ENCODE assay signal across 19 mouse cellular contexts in the genomic region with DNA sequence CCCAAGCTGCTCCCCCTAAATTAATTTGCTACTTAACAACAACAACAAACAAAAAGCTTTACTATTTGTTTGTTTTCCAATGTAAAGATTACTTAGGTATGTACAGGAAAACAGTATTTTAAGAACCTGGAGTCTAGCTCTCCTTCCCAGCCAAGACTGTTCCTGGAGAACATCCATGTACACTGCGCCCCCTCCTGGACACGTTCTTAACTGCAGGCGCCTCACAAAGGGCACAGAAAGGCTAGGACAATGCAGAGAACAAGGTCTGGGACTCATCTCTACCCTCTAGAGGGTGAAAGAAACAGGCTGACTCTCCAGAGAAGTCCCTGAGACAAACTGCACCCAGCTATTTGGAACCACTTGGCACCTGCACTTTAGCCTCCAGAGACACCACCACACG. TPM values are rescaled to one million over a fixed set of nuclear protein-coding genes. Genes with fewer than 3 reads are reported as not detected.
DNase-seq lines count a peak whose midpoint lies in the region; ATAC-seq and TF ChIP-seq lines count a peak whose summit lies in the region.
"Not testable (repeated sequence)": the region's sequence is repeated elsewhere in the genome, so short reads cannot be mapped to it uniquely, and the experiment has no call there.
"Had no signal": no experiment of that assay in that cellular context is flagged by ENCODE, and none has a peak within 500 bp of the region (broad histone marks: within the 10 kb centered on the region; RNA-seq: fewer than 3 reads in every experiment).

No protein-coding gene starts in this region.

- H3K9ac ChIP-seq in lung, postnatal 0 days (replicated peaks; ENCODE audit: low read depth); stomach, postnatal 0 days (ENCODE audit: low read length): not testable (repeated sequence)

- not testable (repeated sequence) for TF ChIP-seq EP300 in lung, postnatal 0 days (IDR thresholded peaks at IDR 0.05); stomach, postnatal 0 days (optimal IDR thresholded peaks at IDR 0.05)

- intact Hi-C loops in left cerebral cortex, adult 2 months (cut with DNase I) = not testable (repeated sequence)

- H3K36me3 ChIP-seq in E14TG2a.4 (ENCODE audit: insufficient read depth, low read length); lung, postnatal 0 days (ENCODE audit: insufficient read depth, low read length); stomach, postnatal 0 days (ENCODE audit: control insufficient read depth, insufficient read depth, low read length): not testable (repeated sequence)

- H3K4me2 ChIP-seq in lung, postnatal 0 days (replicated peaks; ENCODE audit: low read depth, low read length); stomach, postnatal 0 days (replicated peaks; ENCODE audit: low read depth): not testable (repeated sequence)

- H3K4me3 ChIP-seq in E14TG2a.4 (replicated peaks; ENCODE audit: low read length); left cerebral cortex, adult 2 months; lung, postnatal 0 days (ENCODE audit: low read depth, low read length); stomach, postnatal 0 days (ENCODE audit: low read depth, low read length): not testable (repeated sequence)

- not testable (repeated sequence) for H3K27me3 ChIP-seq in E14TG2a.4 (ENCODE audit: insufficient read depth, low read length); lung, postnatal 0 days (replicated peaks; ENCODE audit: insufficient read depth, low read length); stomach, postnatal 0 days (ENCODE audit: control insufficient read depth, insufficient read depth, low read length)

- not testable (repeated sequence) for ATAC-seq in lung, postnatal 0 days; stomach, postnatal 0 days (ENCODE audit: low FRiP score, low TSS enrichment)

- TF ChIP-seq CTCF in E14TG2a.4 (conservative IDR thresholded peaks at IDR 0.05; ENCODE audit: low read length) = 0 out of 2 replicates have a peak, but pooled peaks have one; percentile 12
- TF ChIP-seq CTCF in left cerebral cortex, adult 2 months (IDR thresholded peaks at IDR 0.05) = peak; percentile 31
- peak; percentile 29; the same call in 1 of the 2 replicates for TF ChIP-seq CTCF in lung, postnatal 0 days (IDR thresholded peaks at IDR 0.05)
- peak; percentile 50 for TF ChIP-seq CTCF in stomach, postnatal 0 days (IDR thresholded peaks at IDR 0.05; ENCODE audit: low read depth)

- peak; percentile 20 for DNase-seq in ZHBTc4 (ENCODE audit: low read depth, low spot score)
- DNase-seq in embryo, embryonic 10 days (ENCODE audit: low spot score) = peak; percentile 5
- DNase-seq in induced T-regulatory cell, adult 2 months (ENCODE audit: low read depth) = peak; percentile 2
- not testable (repeated sequence) for DNase-seq in left cerebral cortex, adult 2 months (ENCODE audit: extremely low spot score in 1 of 2, low spot score in 2 of 2); lung, postnatal 0 days (ENCODE audit: low spot score)
- peak; percentile 15 for DNase-seq in stomach, postnatal 0 days (ENCODE audit: low spot score)

- H3K9me3 ChIP-seq in E14TG2a.4 (ENCODE audit: low read length) = peaks cover 12% of the 10 kb centered on the region; the same call in 1 of the 2 replicates
- H3K9me3 ChIP-seq in lung, postnatal 0 days (ENCODE audit: low read length); stomach, postnatal 0 days (ENCODE audit: control insufficient read depth, low read length): not testable (repeated sequence)

- WGBS in lung, postnatal 0 days = 39% methylated on average over 4 of the region's 4 CpGs
- WGBS in stomach, postnatal 0 days = 37% methylated on average over 4 of the region's 4 CpGs

- H3K27ac ChIP-seq in left cerebral cortex, adult 2 months; lung, postnatal 0 days (ENCODE audit: low read length); stomach, postnatal 0 days (replicated peaks): not testable (repeated sequence)

- H3K4me1 ChIP-seq in E14TG2a.4 (replicated peaks; ENCODE audit: low read depth, low read length); lung, postnatal 0 days (ENCODE audit: insufficient read depth, low read depth, low read length); stomach, postnatal 0 days (replicated peaks; ENCODE audit: control insufficient read depth, insufficient read depth): not testable (repeated sequence)

RNA-seq across cellular contexts. Expression of gene Fthl17b, which starts 1.8 kb away (rescaled TPM):
- not detected for total RNA-seq in left cerebral cortex, adult 2 months (2021)
- polyA plus RNA-seq in lung, postnatal 0 days (2015; fragmentation: Nextera tagmentation; extraction: Ambion mirVana) = not detected in 2 replicates
- polyA plus RNA-seq in stomach, postnatal 0 days (2015; fragmentation: Nextera tagmentation; extraction: Ambion mirVana) = not detected in 2 replicates
- total RNA-seq: adrenal gland, adult 18-20 months; granulocyte monocyte progenitor cell, adult 5-6 weeks; heart, postnatal 36 days; layer of hippocampus, postnatal 36 days had no signal
- polyA plus RNA-seq: embryonic facial prominence, embryonic 12.5 days; forebrain, embryonic 15.5 days; heart, embryonic 13.5 days; hindbrain, embryonic 16.5 days; limb, embryonic 10.5 days; liver, embryonic 12.5 days; neural tube, embryonic 11.5 days; stomach, embryonic 16.5 days had no signal

RNA-seq across cellular contexts. Expression of gene Fthl17c, which starts 11.7 kb away (rescaled TPM):
- not detected for total RNA-seq in left cerebral cortex, adult 2 months (2021)
- not detected in 2 replicates for polyA plus RNA-seq in lung, postnatal 0 days (2015; fragmentation: Nextera tagmentation; extraction: Ambion mirVana)
- not detected in 2 replicates for polyA plus RNA-seq in stomach, postnatal 0 days (2015; fragmentation: Nextera tagmentation; extraction: Ambion mirVana)
- total RNA-seq: adrenal gland, adult 18-20 months; granulocyte monocyte progenitor cell, adult 5-6 weeks; heart, postnatal 36 days; layer of hippocampus, postnatal 36 days had no signal
- polyA plus RNA-seq: embryonic facial prominence, embryonic 12.5 days; forebrain, embryonic 15.5 days; heart, embryonic 13.5 days; hindbrain, embryonic 16.5 days; limb, embryonic 10.5 days; liver, embryonic 12.5 days; neural tube, embryonic 11.5 days; stomach, embryonic 16.5 days had no signal

RNA-seq across cellular contexts. Expression of gene Fthl17d, which starts 21.9 kb away (rescaled TPM):
- not detected for total RNA-seq in left cerebral cortex, adult 2 months (2021)
- not detected in 2 replicates for polyA plus RNA-seq in lung, postnatal 0 days (2015; fragmentation: Nextera tagmentation; extraction: Ambion mirVana)
- not detected in 2 replicates for polyA plus RNA-seq in stomach, postnatal 0 days (2015; fragmentation: Nextera tagmentation; extraction: Ambion mirVana)
- total RNA-seq: adrenal gland, adult 18-20 months; granulocyte monocyte progenitor cell, adult 5-6 weeks; heart, postnatal 36 days; layer of hippocampus, postnatal 36 days had no signal
- polyA plus RNA-seq: embryonic facial prominence, embryonic 12.5 days; forebrain, embryonic 15.5 days; heart, embryonic 13.5 days; hindbrain, embryonic 16.5 days; limb, embryonic 10.5 days; liver, embryonic 12.5 days; neural tube, embryonic 11.5 days; stomach, embryonic 16.5 days had no signal
